Mouse (Mus musculus) adrenal gland, postnatal 25 days (tissue): ENCODE results near the gene Wif1. TPM values are rescaled to one million over a fixed set of nuclear protein-coding genes. Genes with fewer than 3 reads are reported as not detected.

Experiments
- DNase-seq: peaks from one replicate; pipeline ENCODE4 v3.0.0; 2021; ENCODE audit warnings: mixed read lengths
- total RNA-seq: library from RNA; stranded (reverse); gene quantifications from 2 replicates; pipeline ENCODE4 v1.2.3, GENCODE M21; 2021

The Wif1 gene
- total RNA-seq, 1 experiment from 2014 or later, result 0.18 TPM

- DNase-seq, result no peak
These were observed 37.0 kb downstream of the Wif1 start for GRCm38 (mm10) chr10:121070742-121071141.

- no peak for DNase-seq
These were observed 46.7 kb downstream of the Wif1 start for GRCm38 (mm10) chr10:121080500-121080899.

GRCm38 (mm10) chr10:121082881-121083280, 49.1 kb downstream of the Wif1 start:
- DNase-seq, result no peak

GRCm38 (mm10) chr10:121083512-121083911, 49.8 kb downstream of the Wif1 start:
- DNase-seq, result no peak

GRCm38 (mm10) chr10:121088679-121089078, 54.9 kb downstream of the Wif1 start:
- no peak for DNase-seq

- no peak for DNase-seq
These were observed 55.6 kb downstream of the Wif1 start for GRCm38 (mm10) chr10:121089312-121089711.

GRCm38 (mm10) chr10:121090006-121090405, 56.2 kb downstream of the Wif1 start:
- no peak for DNase-seq

- no peak for DNase-seq
These were observed 62.2 kb downstream of the Wif1 start for GRCm38 (mm10) chr10:121095948-121096347.

- DNase-seq, result no peak
These were observed 64.5 kb downstream of the Wif1 start for GRCm38 (mm10) chr10:121098263-121098662.

GRCm38 (mm10) chr10:121099658-121100057, 65.9 kb downstream of the Wif1 start:
- no peak for DNase-seq

- DNase-seq, result no peak
These were observed 82.4 kb downstream of the Wif1 start for GRCm38 (mm10) chr10:121116115-121116514.

GRCm38 (mm10) chr10:121116636-121117035, 82.9 kb downstream of the Wif1 start:
- DNase-seq, result no peak

GRCm38 (mm10) chr10:121120751-121121150, 87.0 kb downstream of the Wif1 start:
- DNase-seq, result no peak

GRCm38 (mm10) chr10:121124481-121124880, 90.7 kb downstream of the Wif1 start:
- DNase-seq, result peak; percentile 31

GRCm38 (mm10) chr10:121129000-121129925, 95.5 kb downstream of the Wif1 start:
- DNase-seq, result peak; percentile 5

Other genes starting within 250 kb of the Wif1 start
- 41.4 and 46.9 TPM in 2 replicates for gene Msrb3, start 134.9 kb upstream of the Wif1 start, total RNA-seq
- gene Lemd3, start 54.6 kb upstream of the Wif1 start, total RNA-seq, result 22.5 and 25.0 TPM in 2 replicates